Mouse (Mus musculus) neural tube, embryonic 15.5 days (tissue): ENCODE results near the gene 3110009E18Rik. TPM values are rescaled to one million over a fixed set of nuclear protein-coding genes. Genes with fewer than 3 reads are reported as not detected.

Source experiments
- ATAC-seq: fragments of 200-750 bp; cut with Nextera tagmentation; 2 replicates; pipeline ENCODE4 v1.8.0; 2017; ENCODE audit warnings: mild to moderate bottlenecking, moderate TSS enrichment, moderate library complexity; ENCODE audit not compliant: low FRiP score
- H3K27ac ChIP-seq: fragments of 300-500 bp; sonication (generic); replicated peaks from 2 replicates; pipeline ENCODE4 v1.5.1; 2015; ENCODE audit warnings: mild to moderate bottlenecking, inconsistent platforms
- H3K27me3 ChIP-seq: fragments of 300-500 bp; sonication (generic); replicated peaks from 2 replicates; pipeline ENCODE4 v1.6.1; 2015; ENCODE audit warnings: inconsistent platforms
- H3K36me3 ChIP-seq: fragments of 300-500 bp; sonication (generic); 2 replicates; pipeline ENCODE4 v1.6.1; 2015; ENCODE audit warnings: inconsistent platforms
- H3K4me1 ChIP-seq: fragments of 300-500 bp; sonication (generic); 2 replicates; pipeline ENCODE4 v1.6.1; 2015; ENCODE audit warnings: inconsistent platforms
- H3K4me2 ChIP-seq: fragments of 300-500 bp; sonication (generic); 2 replicates; pipeline ENCODE4 v1.6.1; 2015; ENCODE audit warnings: inconsistent platforms, mild to moderate bottlenecking, moderate library complexity
- H3K4me3 ChIP-seq: fragments of 300-500 bp; sonication (generic); replicated peaks from 2 replicates; pipeline ENCODE4 v1.5.1; 2015; ENCODE audit warnings: mild to moderate bottlenecking, inconsistent platforms
- H3K9ac ChIP-seq: fragments of 300-500 bp; sonication (generic); replicated peaks from 2 replicates; pipeline ENCODE4 v1.6.1; 2015; ENCODE audit warnings: mild to moderate bottlenecking, inconsistent platforms
- H3K9me3 ChIP-seq: fragments of 300-500 bp; sonication (generic); replicated peaks from 2 replicates; pipeline ENCODE4 v1.6.1; 2016; ENCODE audit warnings: inconsistent platforms
- WGBS: fragments of 180-500 bp; shearing (Covaris S2); methylation state at CpG from one replicate; pipeline ENCODE4 v1.1.7; 2015; ENCODE audit warnings: mixed read lengths; 5-methylcytosine and 5-hydroxymethylcytosine counted together
- polyA plus RNA-seq: library from polyadenylated mRNA; unstranded; fragments of >200 nt; fragmentation: Nextera tagmentation; extraction: Ambion mirVana; gene quantifications from 2 replicates; pipeline ENCODE4 v1.2.1, GENCODE M21; 2015

The 3110009E18Rik gene
- polyA plus RNA-seq, 1 experiment from 2014 or later = 17.9 TPM

GRCm38 (mm10) chr1:120186655-120187054 is 65.7 kb downstream of the 3110009E18Rik start:
- Histone ChIP-seq H3K4me2 (0 out of 2 replicates have a peak overlapping the region, but pooled peaks have one; percentile 2), H3K27me3 (no peaks in the 10 kb centered on the region), H3K4me3 (no peak overlapping the region), H3K4me1 (peaks cover 7% of the 10 kb centered on the region), H3K27ac (no peak overlapping the region), H3K36me3 (no peaks in the 10 kb centered on the region), H3K9ac (no peak overlapping the region), H3K9me3 (no peaks in the 10 kb centered on the region)
- ATAC-seq = peak; percentile 78; the same call in 1 of the 2 replicates
- WGBS = 36% methylated on average over 9 of the region's 9 CpGs

GRCm38 (mm10) chr1:120187059-120187458 is 66.1 kb downstream of the 3110009E18Rik start:
- Histone ChIP-seq H3K36me3 (no peaks in the 10 kb centered on the region), H3K4me1 (peaks cover 7% of the 10 kb centered on the region), H3K4me2 (0 out of 2 replicates have a peak overlapping the region, but pooled peaks have one; percentile 2), H3K9ac (no peak overlapping the region), H3K27me3 (no peaks in the 10 kb centered on the region), H3K27ac (no peak overlapping the region), H3K9me3 (no peaks in the 10 kb centered on the region), H3K4me3 (no peak overlapping the region)
- WGBS = 31% methylated on average over 7 of the region's 7 CpGs
- peak; percentile 52; the same call in 1 of the 2 replicates for ATAC-seq

DNA sequence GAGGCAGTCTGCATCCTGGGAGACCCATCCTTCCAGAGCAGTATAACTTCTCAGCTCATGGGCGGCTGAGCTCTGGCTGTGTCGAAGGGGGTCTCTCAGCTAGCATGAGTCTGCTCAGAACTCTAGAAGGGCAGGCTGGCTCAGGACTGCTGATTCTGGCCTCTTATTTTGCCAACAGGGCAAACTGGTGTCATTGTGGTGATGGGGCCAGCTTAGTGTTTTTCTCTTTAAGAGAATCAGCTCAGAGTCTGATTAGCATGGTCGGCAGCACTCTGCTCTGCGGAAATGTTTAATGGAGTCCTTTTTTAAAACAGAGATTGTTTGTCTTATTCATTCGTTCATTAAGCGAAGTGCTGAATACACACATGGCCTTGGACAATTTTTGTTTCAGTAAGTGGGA is 68.2 kb downstream of the 3110009E18Rik start:
- H3K27me3 ChIP-seq = no peaks in the 10 kb centered on the region
- 75% methylated on average over 6 of the region's 6 CpGs for WGBS
- H3K4me3 ChIP-seq = no peak overlapping the region
- no peak overlapping the region for H3K4me2 ChIP-seq
- no peak for ATAC-seq
- peaks cover 7% of the 10 kb centered on the region for H3K4me1 ChIP-seq
- H3K27ac ChIP-seq = no peak overlapping the region
- H3K9me3 ChIP-seq = no peaks in the 10 kb centered on the region
- no peaks in the 10 kb centered on the region for H3K36me3 ChIP-seq
- no peak overlapping the region for H3K9ac ChIP-seq

DNA sequence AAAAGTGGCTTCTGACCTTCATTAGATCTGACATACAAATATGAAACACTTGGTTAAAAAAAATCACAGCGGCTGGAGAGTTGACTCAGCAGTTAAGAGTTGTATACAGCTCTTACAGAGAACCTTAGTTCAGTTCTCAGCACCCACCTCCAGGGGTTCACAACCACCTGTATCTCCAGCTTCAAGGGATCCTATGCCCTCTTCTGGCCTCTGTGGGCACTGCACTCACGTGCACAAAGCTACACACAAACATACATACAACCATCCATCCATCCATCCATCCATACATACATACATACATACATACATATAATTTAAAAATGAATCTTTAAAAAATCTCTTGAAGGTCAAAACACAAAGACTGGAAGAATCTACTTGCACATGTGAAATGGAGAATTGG is 69.3 kb downstream of the 3110009E18Rik start:
- Histone ChIP-seq H3K27ac (no peak overlapping the region), H3K4me2 (no peak overlapping the region), H3K4me3 (no peak overlapping the region), H3K4me1 (peaks cover 7% of the 10 kb centered on the region), H3K9ac (no peak overlapping the region), H3K36me3 (no peaks in the 10 kb centered on the region), H3K27me3 (no peaks in the 10 kb centered on the region), H3K9me3 (no peaks in the 10 kb centered on the region)
- WGBS = 86% methylated on average over 2 of the region's 2 CpGs
- no peak for ATAC-seq

DNA sequence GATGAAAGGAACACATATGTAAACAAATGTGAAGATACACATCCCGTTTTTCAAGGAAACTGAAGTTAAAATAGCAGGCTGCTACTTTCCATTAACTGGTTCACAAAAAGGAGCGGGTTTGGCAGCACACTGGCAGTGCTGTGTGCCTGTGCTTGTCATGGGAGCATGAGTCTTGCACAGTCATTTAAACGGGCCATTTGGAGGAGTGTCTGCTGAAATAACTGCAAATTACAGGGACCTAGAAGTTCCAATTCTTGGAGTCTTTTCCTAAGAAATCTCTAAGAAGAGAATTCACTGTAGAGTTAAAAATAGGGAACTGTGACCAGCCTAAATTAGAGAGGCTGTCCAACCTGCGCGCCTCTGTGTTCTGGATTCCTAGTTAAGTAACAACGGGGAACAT is 70.0 kb downstream of the 3110009E18Rik start:
- no peak for ATAC-seq
- H3K27me3 ChIP-seq = no peaks in the 10 kb centered on the region
- H3K27ac ChIP-seq = no peak overlapping the region
- H3K4me3 ChIP-seq = no peak overlapping the region
- H3K4me2 ChIP-seq = no peak overlapping the region
- WGBS = 83% methylated on average over 6 of the region's 6 CpGs
- H3K4me1 ChIP-seq = peaks cover 10% of the 10 kb centered on the region
- no peaks in the 10 kb centered on the region for H3K36me3 ChIP-seq
- no peaks in the 10 kb centered on the region for H3K9me3 ChIP-seq
- no peak overlapping the region for H3K9ac ChIP-seq

- no peaks in the 10 kb centered on the region for H3K36me3 ChIP-seq
- WGBS = 81% methylated on average over 6 of the region's 6 CpGs
- ATAC-seq = no peak
- H3K9me3 ChIP-seq = no peaks in the 10 kb centered on the region
- no peak overlapping the region for H3K4me3 ChIP-seq
- no peak overlapping the region for H3K9ac ChIP-seq
- no peak overlapping the region for H3K4me2 ChIP-seq
- 0 out of 2 replicates have a peak, but pooled peaks cover 3% of the 10 kb centered on the region for H3K27me3 ChIP-seq
- H3K27ac ChIP-seq = no peak overlapping the region
- peaks cover 9% of the 10 kb centered on the region; the same call in 1 of the 2 replicates for H3K4me1 ChIP-seq
These were observed 71.3 kb downstream of the 3110009E18Rik start for GRCm38 (mm10) chr1:120192321-120192720.

- H3K27ac ChIP-seq = no peak overlapping the region
- H3K4me2 ChIP-seq = no peak overlapping the region
- no peaks in the 10 kb centered on the region for H3K9me3 ChIP-seq
- no peak overlapping the region for H3K4me3 ChIP-seq
- 0 out of 2 replicates have a peak, but pooled peaks cover 3% of the 10 kb centered on the region for H3K27me3 ChIP-seq
- H3K9ac ChIP-seq = no peak overlapping the region
- 97% methylated on average over 10 of the region's 10 CpGs for WGBS
- ATAC-seq = no peak
- peaks cover 7% of the 10 kb centered on the region; the same call in 1 of the 2 replicates for H3K4me1 ChIP-seq
- no peaks in the 10 kb centered on the region for H3K36me3 ChIP-seq
These were observed 72.6 kb downstream of the 3110009E18Rik start for GRCm38 (mm10) chr1:120193586-120193985.

- Histone ChIP-seq H3K36me3 (no peaks in the 10 kb centered on the region), H3K27me3 (0 out of 2 replicates have a peak, but pooled peaks cover 3% of the 10 kb centered on the region), H3K9me3 (no peaks in the 10 kb centered on the region), H3K4me3 (no peak overlapping the region), H3K4me2 (no peak overlapping the region), H3K27ac (no peak overlapping the region), H3K4me1 (peaks cover 7% of the 10 kb centered on the region; the same call in 1 of the 2 replicates), H3K9ac (no peak overlapping the region)
- no peak for ATAC-seq
- WGBS = 25% methylated on average over 5 of the region's 5 CpGs
These were observed 75.0 kb downstream of the 3110009E18Rik start for GRCm38 (mm10) chr1:120195947-120196346.

DNA sequence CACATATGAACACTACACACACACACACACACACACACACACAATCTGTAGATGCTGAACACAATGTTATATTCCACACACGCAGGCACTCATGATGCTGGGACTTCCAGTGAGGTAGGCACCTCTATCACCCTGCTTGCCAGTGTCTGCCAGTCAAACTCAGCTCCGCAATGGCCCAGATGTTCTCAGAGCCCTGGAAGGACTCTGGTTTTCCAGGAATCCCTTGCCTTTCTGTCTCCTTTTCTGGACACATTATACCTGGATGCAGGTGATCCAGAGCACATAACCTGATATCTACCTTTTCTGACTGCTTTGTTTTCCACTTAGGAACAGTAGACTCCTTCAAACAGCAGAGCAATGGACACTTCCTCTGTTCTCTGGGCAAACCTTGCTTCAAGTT is 75.7 kb downstream of the 3110009E18Rik start:
- Histone ChIP-seq H3K4me3 (no peak overlapping the region), H3K9ac (no peak overlapping the region), H3K36me3 (no peaks in the 10 kb centered on the region), H3K4me2 (no peak overlapping the region), H3K27me3 (0 out of 2 replicates have a peak, but pooled peaks cover 3% of the 10 kb centered on the region), H3K9me3 (no peaks in the 10 kb centered on the region), H3K4me1 (peaks cover 7% of the 10 kb centered on the region; the same call in 1 of the 2 replicates), H3K27ac (no peak overlapping the region)
- WGBS = 94% methylated on average over 2 of the region's 2 CpGs
- ATAC-seq = no peak

- H3K27ac ChIP-seq = no peak overlapping the region
- 0 out of 2 replicates have a peak, but pooled peaks cover 3% of the 10 kb centered on the region for H3K27me3 ChIP-seq
- H3K4me1 ChIP-seq = peaks cover 7% of the 10 kb centered on the region; the same call in 1 of the 2 replicates
- H3K36me3 ChIP-seq = no peaks in the 10 kb centered on the region
- peak; percentile 56; the same call in 1 of the 2 replicates for ATAC-seq
- H3K4me3 ChIP-seq = no peak overlapping the region
- 17% methylated on average over 5 of the region's 5 CpGs for WGBS
- H3K9me3 ChIP-seq = no peaks in the 10 kb centered on the region
- H3K9ac ChIP-seq = no peak overlapping the region
- no peak overlapping the region for H3K4me2 ChIP-seq
These were observed 76.2 kb downstream of the 3110009E18Rik start for GRCm38 (mm10) chr1:120197189-120197588.

DNA sequence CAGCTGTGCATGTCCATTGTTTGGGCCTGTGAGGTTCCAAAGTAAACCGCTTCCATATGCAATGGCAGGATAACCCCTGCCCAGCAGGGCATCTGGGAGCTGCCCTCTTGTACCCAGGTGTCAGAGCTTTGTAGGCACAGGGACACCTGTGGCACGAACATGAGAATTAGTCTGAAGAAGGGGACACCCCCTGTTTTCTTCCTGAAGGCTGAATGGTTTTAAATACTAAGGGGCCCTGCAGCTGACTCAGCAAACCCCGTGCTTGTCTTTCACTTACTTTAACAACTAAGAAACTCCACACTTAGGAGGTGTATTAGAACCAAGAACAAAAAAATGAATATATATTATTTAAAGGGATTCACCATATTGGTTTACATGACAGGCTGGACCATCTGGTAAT is 77.2 kb downstream of the 3110009E18Rik start:
- Histone ChIP-seq H3K4me1 (peaks cover 7% of the 10 kb centered on the region; the same call in 1 of the 2 replicates), H3K27ac (no peak overlapping the region), H3K9me3 (no peaks in the 10 kb centered on the region), H3K4me3 (no peak overlapping the region), H3K4me2 (no peak overlapping the region), H3K36me3 (no peaks in the 10 kb centered on the region), H3K9ac (no peak overlapping the region), H3K27me3 (0 out of 2 replicates have a peak, but pooled peaks cover 3% of the 10 kb centered on the region)
- no peak for ATAC-seq
- 63% methylated on average over 3 of the region's 3 CpGs for WGBS

DNA sequence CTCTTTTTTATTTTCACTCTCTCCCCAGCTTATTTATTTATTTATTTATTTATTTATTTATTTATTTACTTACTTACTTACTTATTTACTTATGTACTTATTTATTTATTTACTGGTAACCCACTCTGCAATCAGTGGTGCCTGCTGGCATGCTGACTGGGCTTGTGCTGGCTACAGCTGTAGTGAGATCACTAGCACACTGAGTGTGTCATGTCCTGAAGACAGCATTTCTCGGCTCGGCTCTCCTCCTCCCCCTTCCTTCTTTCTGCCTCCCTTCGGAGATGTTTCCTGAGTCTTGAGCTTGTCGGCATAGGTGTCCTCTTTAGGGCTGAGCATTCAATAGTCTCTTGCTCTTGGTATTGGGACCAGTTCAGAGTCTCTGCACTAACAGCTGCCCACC is 78.0 kb downstream of the 3110009E18Rik start:
- Histone ChIP-seq H3K9ac (no peak overlapping the region), H3K4me1 (peaks cover 7% of the 10 kb centered on the region; the same call in 1 of the 2 replicates), H3K27me3 (0 out of 2 replicates have a peak, but pooled peaks cover 3% of the 10 kb centered on the region), H3K4me3 (no peak overlapping the region), H3K4me2 (no peak overlapping the region), H3K27ac (no peak overlapping the region), H3K36me3 (no peaks in the 10 kb centered on the region), H3K9me3 (no peaks in the 10 kb centered on the region)
- ATAC-seq = no peak
- WGBS = 75% methylated on average over 4 of the region's 4 CpGs
